Mouse (Mus musculus) kidney, embryonic 15.5 days (tissue): ENCODE measurements around the gene Mpp4. TPM values are rescaled to one million over a fixed set of nuclear protein-coding genes. Genes with fewer than 3 reads are reported as not detected.

Source experiments
- ATAC-seq: fragments of 200-750 bp; cut with Nextera tagmentation; replicated peaks from 2 replicates; pipeline ENCODE4 v1.8.0; 2017; ENCODE audit warnings: moderate TSS enrichment; ENCODE audit not compliant: low FRiP score
- H3K27ac ChIP-seq: fragments of 300-500 bp; sonication (generic); 2 replicates; pipeline ENCODE4 v1.5.1; 2015; ENCODE audit warnings: mild to moderate bottlenecking, inconsistent platforms
- H3K27me3 ChIP-seq: fragments of 300-500 bp; sonication (generic); 2 replicates; pipeline ENCODE4 v1.6.1; 2015; ENCODE audit warnings: inconsistent platforms
- H3K36me3 ChIP-seq: fragments of 300-500 bp; sonication (generic); 2 replicates; pipeline ENCODE4 v1.6.1; 2015; ENCODE audit warnings: inconsistent platforms
- H3K4me1 ChIP-seq: fragments of 300-500 bp; sonication (generic); 2 replicates; pipeline ENCODE4 v1.6.1; 2015; ENCODE audit warnings: inconsistent platforms
- H3K4me2 ChIP-seq: fragments of 300-500 bp; sonication (generic); 2 replicates; pipeline ENCODE4 v1.6.1; 2015; ENCODE audit warnings: moderate library complexity, mild to moderate bottlenecking, inconsistent platforms
- H3K4me3 ChIP-seq: fragments of 300-500 bp; sonication (generic); replicated peaks from 2 replicates; pipeline ENCODE4 v1.5.1; 2015; ENCODE audit warnings: mild to moderate bottlenecking, inconsistent platforms
- H3K9ac ChIP-seq: fragments of 300-500 bp; sonication (generic); 2 replicates; pipeline ENCODE4 v1.6.1; 2015; ENCODE audit warnings: mild to moderate bottlenecking, inconsistent platforms
- H3K9me3 ChIP-seq: fragments of 300-500 bp; sonication (generic); replicated peaks from 2 replicates; pipeline ENCODE4 v1.6.1; 2016; ENCODE audit warnings: inconsistent platforms
- WGBS: fragments of 180-500 bp; shearing (Covaris S2); methylation state at CpG from one replicate; pipeline ENCODE4 v1.1.7; 2015; ENCODE audit warnings: mixed read lengths; 5-methylcytosine and 5-hydroxymethylcytosine counted together
- polyA plus RNA-seq: library from polyadenylated mRNA; unstranded; fragments of >200 nt; fragmentation: Nextera tagmentation; extraction: Ambion mirVana; gene quantifications from 2 replicates; pipeline ENCODE4 v1.2.1, GENCODE M21; 2015

Gene Mpp4
- polyA plus RNA-seq: 0.27 and 0.35 TPM in 2 replicates

DNA sequence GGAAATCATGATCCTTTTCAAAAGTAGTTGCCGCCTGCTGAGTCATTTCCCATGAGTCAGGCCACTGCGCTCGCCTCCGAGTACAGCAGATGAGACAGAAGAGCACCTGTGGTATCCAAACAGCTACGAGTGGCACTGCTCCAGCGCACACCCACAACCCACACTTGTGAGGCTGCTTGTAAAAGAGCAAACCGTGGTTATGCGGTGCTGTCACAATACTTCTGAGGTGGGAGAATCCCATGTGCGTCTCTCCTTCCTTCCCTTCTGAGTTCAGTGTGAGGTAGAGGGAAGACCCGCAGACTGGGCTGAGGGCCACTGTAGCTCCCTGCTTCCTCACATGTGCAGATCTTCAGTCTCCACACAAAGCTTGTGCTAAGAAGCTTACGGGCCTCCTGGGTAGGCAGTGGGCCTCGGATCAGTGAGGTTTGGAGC is at the start of gene Mpp4:
TSS of gene Mpp4 (minus strand) at position 360 of the 432 bp plus-strand sequence.
- ATAC-seq: no peak
- Histone ChIP-seq H3K9me3 (no peaks in the 10 kb centered on the region), H3K4me2 (no peak within 1 kb of the TSS), H3K4me1 (peaks cover 3% of the 10 kb centered on the region), H3K9ac (no peak within 1 kb of the TSS), H3K27ac (no peak within 1 kb of the TSS), H3K27me3 (no peaks in the 10 kb centered on the region), H3K4me3 (no peak within 1 kb of the TSS), H3K36me3 (peaks cover 34% of the 10 kb centered on the region)
- 72% methylated on average over 12 of the region's 12 CpGs for WGBS

DNA sequence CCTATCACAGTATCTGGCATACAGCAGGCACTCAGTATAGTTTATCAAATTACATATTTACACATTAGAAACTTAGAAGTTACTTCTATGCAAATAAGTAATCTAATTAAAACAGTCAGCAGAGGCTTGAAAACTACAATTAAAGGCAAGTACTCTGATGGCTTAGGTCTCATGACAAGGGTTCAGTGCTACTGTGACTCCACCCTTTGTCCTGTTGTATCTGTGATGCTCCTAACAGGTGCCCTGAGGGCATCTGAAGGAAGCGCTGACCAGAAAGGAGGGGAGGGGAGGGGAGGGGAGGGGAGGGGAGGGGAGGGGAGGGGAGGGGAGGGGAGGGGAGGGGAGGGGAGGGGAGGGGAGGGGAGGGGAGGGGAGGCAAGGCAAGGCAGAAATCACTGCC is 49.8 kb upstream of the Mpp4 start:
- Histone ChIP-seq H3K27ac (no peak overlapping the region), H3K27me3 (no peaks in the 10 kb centered on the region), H3K36me3 (peaks cover 44% of the 10 kb centered on the region), H3K4me3 (no peak overlapping the region), H3K9ac (no peak overlapping the region), H3K9me3 (no peaks in the 10 kb centered on the region), H3K4me2 (no peak overlapping the region), H3K4me1 (no peaks in the 10 kb centered on the region)
- WGBS: no CpG with 5 or more reads among the region's 1 CpGs
- no peak for ATAC-seq

DNA sequence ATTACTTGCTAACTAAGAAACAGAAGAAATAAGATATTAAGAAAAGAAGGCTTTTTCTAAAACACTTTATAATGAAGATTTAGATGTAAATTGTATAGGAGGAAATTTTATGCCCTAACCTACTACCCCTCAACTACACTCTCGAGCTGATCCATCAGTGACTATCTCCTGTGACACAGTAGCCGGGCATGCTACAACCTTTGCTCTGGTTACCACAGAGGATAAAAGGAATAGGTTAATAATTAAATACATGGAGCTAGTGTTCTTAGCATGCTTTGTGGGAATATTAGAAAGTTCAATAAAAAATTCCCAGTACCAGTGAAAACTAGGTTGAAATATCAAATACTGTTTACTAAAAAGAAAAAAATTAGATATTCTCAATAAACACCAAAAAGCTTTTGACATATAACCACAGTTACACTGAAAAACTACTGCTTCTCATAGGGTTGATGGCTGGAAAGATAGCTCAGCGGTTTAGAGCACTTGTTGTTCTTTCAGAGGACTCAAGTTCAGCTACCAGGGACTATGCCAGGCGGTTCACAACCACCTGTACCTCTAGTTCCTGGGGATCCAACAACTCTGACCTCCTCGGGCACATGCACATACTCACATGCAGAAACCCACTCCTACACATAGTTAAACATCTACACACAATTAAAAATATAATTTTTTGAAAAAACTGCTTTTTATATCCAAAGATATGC is 49.0 kb upstream of the Mpp4 start:
- no peaks in the 10 kb centered on the region for H3K4me1 ChIP-seq
- no peak overlapping the region for H3K4me2 ChIP-seq
- H3K27me3 ChIP-seq: no peaks in the 10 kb centered on the region
- H3K27ac ChIP-seq: peak overlapping the region; percentile 68
- peak; percentile 69; the same call in 1 of the 2 replicates for ATAC-seq
- H3K36me3 ChIP-seq: peaks cover 43% of the 10 kb centered on the region
- H3K9ac ChIP-seq: no peak overlapping the region
- H3K9me3 ChIP-seq: no peaks in the 10 kb centered on the region
- 69% methylated on average over 5 of the region's 5 CpGs for WGBS
- H3K4me3 ChIP-seq: no peak overlapping the region

DNA sequence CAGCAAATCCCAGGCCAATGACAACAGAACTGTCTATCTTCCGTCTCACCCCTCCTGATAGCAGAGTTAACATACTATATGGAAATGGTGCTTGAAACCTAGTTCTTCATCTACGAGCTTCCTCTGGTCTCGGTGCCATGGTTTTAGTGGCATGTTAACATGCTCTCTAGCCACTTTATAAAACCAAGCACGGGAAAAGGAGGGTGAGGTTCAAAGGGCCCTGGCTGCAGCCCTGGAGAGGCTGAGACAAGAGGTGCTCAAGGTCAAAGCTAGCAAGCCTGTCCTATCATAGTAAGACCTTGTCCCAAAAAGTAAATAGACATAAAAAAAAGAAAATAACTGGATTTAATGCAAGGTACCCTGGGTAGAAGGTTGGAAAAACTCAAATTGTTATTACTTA is 48.5 kb upstream of the Mpp4 start:
- WGBS: 78% methylated on average over 4 of the region's 4 CpGs
- Histone ChIP-seq H3K4me2 (no peak overlapping the region), H3K9me3 (no peaks in the 10 kb centered on the region), H3K27me3 (no peaks in the 10 kb centered on the region), H3K4me3 (no peak overlapping the region), H3K9ac (no peak overlapping the region), H3K4me1 (no peaks in the 10 kb centered on the region), H3K27ac (peak overlapping the region; percentile 4; the same call in 1 of the 2 replicates), H3K36me3 (peaks cover 41% of the 10 kb centered on the region)
- no peak for ATAC-seq

DNA sequence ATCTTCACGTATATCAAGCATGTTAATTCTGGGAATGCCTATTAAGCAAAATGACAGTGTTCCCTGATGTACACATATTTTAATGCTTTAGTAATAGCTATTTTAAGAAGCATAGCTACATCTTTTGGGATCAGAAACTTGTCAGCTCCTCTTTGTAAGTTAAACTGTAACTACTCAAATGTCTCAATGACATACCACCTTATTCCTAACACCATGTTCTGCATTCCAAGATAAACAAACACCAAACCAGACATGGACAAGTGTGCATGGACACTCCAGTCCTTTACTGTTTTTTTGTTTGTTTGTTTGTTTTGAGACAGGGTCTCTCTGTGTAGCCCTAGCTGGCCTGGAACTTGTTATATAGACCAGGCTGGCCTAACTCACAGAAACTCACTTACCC is 45.1 kb upstream of the Mpp4 start:
- Histone ChIP-seq H3K27ac (no peak overlapping the region), H3K9me3 (no peaks in the 10 kb centered on the region), H3K36me3 (peaks cover 30% of the 10 kb centered on the region), H3K4me1 (no peaks in the 10 kb centered on the region), H3K4me3 (no peak overlapping the region), H3K27me3 (no peaks in the 10 kb centered on the region), H3K9ac (no peak overlapping the region), H3K4me2 (no peak overlapping the region)
- 85% methylated on average over 1 of the region's 1 CpGs for WGBS
- ATAC-seq: no peak

DNA sequence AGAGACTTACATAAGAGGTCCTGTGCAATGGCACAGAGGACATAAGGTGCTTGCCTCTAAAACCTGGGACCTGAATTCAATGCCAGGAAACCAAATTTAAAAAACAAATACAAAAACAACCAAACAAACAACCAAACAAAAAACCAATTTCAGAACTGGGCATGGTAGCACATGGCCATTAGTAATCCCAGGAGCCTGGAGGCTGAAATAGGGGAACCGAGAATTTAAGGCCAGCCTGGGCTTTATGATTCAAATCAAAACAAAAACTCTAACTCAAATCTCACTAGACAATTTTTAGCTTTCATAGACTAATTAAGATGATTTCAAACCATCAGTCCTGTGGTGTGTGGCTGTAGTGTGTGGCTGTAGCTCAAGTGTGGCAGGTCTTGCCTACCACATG is 41.3 kb upstream of the Mpp4 start:
- no peak for ATAC-seq
- H3K4me3 ChIP-seq: no peak overlapping the region
- 80% methylated on average over 1 of the region's 1 CpGs for WGBS
- H3K9ac ChIP-seq: no peak overlapping the region
- no peak overlapping the region for H3K4me2 ChIP-seq
- H3K36me3 ChIP-seq: peaks cover 48% of the 10 kb centered on the region
- H3K27ac ChIP-seq: no peak overlapping the region
- H3K9me3 ChIP-seq: no peaks in the 10 kb centered on the region
- H3K4me1 ChIP-seq: no peaks in the 10 kb centered on the region
- no peaks in the 10 kb centered on the region for H3K27me3 ChIP-seq

DNA sequence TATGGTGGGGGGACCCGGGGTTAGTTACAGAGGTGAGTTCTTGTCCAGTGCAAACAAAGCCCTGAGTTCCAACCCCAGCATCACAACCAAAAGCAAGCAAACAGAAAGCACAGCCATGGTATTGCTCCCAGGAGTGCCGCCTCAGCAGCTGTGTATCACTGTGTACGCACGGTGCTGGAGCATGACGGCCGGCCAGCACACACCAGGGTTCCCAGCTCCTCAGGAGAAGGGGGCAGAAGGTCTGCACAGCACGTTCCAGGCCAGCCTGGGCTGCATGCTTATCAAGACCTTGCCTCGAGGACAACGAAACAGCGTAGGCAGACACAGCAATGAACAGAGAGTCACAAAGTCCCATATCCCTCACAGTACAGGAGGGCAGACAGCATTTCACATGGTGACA is 39.2 kb upstream of the Mpp4 start:
- H3K4me1 ChIP-seq: no peaks in the 10 kb centered on the region
- H3K36me3 ChIP-seq: peaks cover 50% of the 10 kb centered on the region
- H3K27me3 ChIP-seq: no peaks in the 10 kb centered on the region
- H3K9ac ChIP-seq: no peak overlapping the region
- no peaks in the 10 kb centered on the region for H3K9me3 ChIP-seq
- H3K4me3 ChIP-seq: no peak overlapping the region
- no peak overlapping the region for H3K27ac ChIP-seq
- ATAC-seq: no peak
- H3K4me2 ChIP-seq: no peak overlapping the region
- 92% methylated on average over 10 of the region's 10 CpGs for WGBS

DNA sequence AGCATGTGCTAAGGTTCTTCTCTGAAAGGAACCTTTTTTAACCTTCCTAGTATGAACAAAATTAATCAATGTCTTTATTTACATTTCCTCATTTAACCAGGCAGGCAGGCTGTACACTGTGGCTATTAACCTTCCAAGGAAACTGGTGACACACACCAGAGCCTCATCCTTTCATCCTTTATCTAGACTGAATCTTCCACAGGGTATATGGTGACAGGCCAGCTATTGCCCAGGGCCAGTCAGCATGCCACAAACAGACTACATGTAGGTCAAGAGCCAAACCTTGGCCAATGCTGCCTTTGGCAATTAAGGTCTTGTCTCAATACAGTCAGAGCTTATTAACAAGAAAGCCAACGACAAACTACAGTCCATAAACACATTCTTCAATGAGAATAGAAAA is 38.4 kb upstream of the Mpp4 start:
- 82% methylated on average over 1 of the region's 1 CpGs for WGBS
- Histone ChIP-seq H3K27me3 (no peaks in the 10 kb centered on the region), H3K27ac (no peak overlapping the region), H3K9me3 (no peaks in the 10 kb centered on the region), H3K9ac (no peak overlapping the region), H3K4me3 (no peak overlapping the region), H3K36me3 (peaks cover 52% of the 10 kb centered on the region), H3K4me2 (no peak overlapping the region), H3K4me1 (no peaks in the 10 kb centered on the region)
- ATAC-seq: no peak

DNA sequence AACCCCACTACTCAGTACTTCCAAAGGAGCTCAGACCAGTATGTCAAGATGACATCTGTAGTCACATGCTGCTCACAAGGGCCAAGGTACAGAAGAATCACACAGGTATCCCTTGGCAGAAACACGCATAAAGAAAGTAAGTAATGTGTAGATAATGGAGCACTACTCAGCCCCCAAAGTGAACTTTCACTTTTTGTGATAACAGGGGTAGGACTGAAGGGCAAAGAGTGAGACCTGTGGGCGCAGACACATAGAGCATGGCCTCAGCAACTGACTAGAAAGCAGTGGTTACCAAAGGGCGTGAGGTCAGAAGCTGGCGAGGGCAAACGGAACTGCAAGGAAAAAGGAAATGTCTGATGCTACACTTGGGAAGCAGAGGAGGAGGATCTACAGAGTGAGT is 37.8 kb upstream of the Mpp4 start:
- Histone ChIP-seq H3K27me3 (no peaks in the 10 kb centered on the region), H3K27ac (no peak overlapping the region), H3K36me3 (peaks cover 58% of the 10 kb centered on the region), H3K4me2 (no peak overlapping the region), H3K4me1 (no peaks in the 10 kb centered on the region), H3K9me3 (no peaks in the 10 kb centered on the region), H3K9ac (no peak overlapping the region), H3K4me3 (no peak overlapping the region)
- ATAC-seq: no peak
- WGBS: 87% methylated on average over 5 of the region's 5 CpGs

DNA sequence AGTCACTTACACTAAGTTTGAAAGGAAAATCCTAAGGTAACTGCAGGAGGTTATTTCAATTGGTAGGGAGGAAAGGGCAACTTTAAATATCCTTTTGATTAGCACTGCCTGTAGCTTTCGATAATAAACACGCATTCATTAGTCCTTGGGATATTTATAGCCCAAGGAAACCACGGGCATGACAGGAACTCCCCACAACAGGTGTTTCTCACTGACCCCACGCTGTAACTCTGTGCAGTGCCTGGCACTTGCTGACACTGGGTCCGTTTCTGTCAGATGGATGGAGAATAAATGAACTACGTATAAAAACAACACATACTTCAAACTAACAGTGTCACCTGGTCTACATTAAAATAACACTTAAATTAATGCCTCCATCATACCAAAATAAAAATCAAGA is 31.8 kb upstream of the Mpp4 start:
- no peak for ATAC-seq
- Histone ChIP-seq H3K27me3 (no peaks in the 10 kb centered on the region), H3K9me3 (no peaks in the 10 kb centered on the region), H3K27ac (no peak overlapping the region), H3K4me1 (0 out of 2 replicates have a peak, but pooled peaks cover 2% of the 10 kb centered on the region), H3K9ac (no peak overlapping the region), H3K4me2 (no peak overlapping the region), H3K36me3 (peaks cover 69% of the 10 kb centered on the region), H3K4me3 (no peak overlapping the region)
- 33% methylated on average over 6 of the region's 6 CpGs for WGBS

DNA sequence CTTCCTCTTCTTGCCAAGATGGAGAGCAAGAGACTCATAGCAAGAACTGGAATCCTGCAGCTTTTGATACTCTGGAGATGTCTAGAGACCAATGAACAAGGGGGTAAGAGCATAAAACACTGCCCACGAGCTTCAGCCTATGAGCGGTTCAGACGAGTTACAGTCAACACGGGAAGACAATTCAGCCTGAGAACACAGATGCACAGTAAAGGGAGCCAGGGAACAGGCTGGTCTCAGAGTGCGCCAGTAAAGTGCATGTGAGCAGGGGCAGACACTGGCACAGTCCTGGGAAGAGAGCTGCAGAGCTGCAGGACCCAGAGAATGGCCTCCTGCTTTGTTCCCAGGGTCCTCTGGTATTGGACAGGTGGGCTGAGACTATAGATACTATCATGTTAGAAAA is 24.6 kb upstream of the Mpp4 start:
- Histone ChIP-seq H3K36me3 (peaks cover 33% of the 10 kb centered on the region), H3K27me3 (no peaks in the 10 kb centered on the region), H3K27ac (no peak overlapping the region), H3K4me3 (no peak overlapping the region), H3K9me3 (no peaks in the 10 kb centered on the region), H3K4me2 (no peak overlapping the region), H3K4me1 (no peaks in the 10 kb centered on the region), H3K9ac (no peak overlapping the region)
- no peak for ATAC-seq
- WGBS: 82% methylated on average over 5 of the region's 5 CpGs

DNA sequence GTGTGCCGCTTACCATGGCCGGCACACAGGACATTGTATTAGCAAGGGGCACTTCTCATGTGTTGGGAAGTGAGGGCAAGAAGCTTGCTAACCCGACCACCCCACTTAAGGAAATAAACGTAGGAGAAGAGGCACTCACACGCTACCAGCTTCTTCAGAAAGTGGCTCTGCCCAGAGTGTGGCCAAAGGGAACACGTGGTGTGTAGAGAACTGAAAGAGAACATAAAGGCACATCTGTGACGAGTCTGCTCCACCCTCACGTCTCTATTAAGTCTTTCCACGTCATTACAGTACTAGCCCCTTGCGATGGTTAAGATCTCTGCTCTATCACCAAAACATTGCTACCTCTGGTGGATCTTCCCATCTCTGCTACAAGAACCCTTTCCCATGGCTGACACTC is 23.1 kb upstream of the Mpp4 start:
- H3K36me3 ChIP-seq: peaks cover 37% of the 10 kb centered on the region
- WGBS: 88% methylated on average over 10 of the region's 10 CpGs
- H3K4me2 ChIP-seq: no peak overlapping the region
- no peak overlapping the region for H3K9ac ChIP-seq
- H3K4me3 ChIP-seq: no peak overlapping the region
- no peak for ATAC-seq
- no peaks in the 10 kb centered on the region for H3K27me3 ChIP-seq
- H3K27ac ChIP-seq: no peak overlapping the region
- no peaks in the 10 kb centered on the region for H3K9me3 ChIP-seq
- no peaks in the 10 kb centered on the region for H3K4me1 ChIP-seq

DNA sequence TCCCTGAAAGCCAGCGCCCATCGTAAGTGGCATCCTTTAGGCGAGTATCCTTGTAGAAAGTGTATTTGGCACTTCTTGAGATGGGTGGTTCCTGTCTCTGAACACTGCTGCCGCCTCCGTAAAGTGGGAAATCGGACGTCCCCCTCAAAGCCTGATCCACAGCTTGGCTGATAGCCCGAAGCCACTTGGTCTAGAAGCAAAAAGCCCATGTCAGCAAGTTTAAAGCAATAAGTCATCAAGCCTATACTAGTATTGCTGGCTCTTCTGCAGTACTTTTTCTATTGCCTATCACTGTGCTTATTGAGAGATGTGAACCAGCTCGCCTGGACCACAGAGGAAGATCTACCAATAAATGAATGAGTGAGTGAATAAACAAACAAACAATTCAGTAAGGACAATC is 22.2 kb upstream of the Mpp4 start:
- no peak for ATAC-seq
- Histone ChIP-seq H3K9ac (no peak overlapping the region), H3K4me1 (no peaks in the 10 kb centered on the region), H3K4me3 (no peak overlapping the region), H3K27ac (no peak overlapping the region), H3K36me3 (peaks cover 32% of the 10 kb centered on the region), H3K4me2 (no peak overlapping the region), H3K27me3 (no peaks in the 10 kb centered on the region), H3K9me3 (no peaks in the 10 kb centered on the region)
- 76% methylated on average over 9 of the region's 9 CpGs for WGBS
